Mouse (Mus musculus): Measurements from ENCODE around the gene Nom1. TPM values are rescaled to one million over a fixed set of nuclear protein-coding genes. Genes with fewer than 3 reads are reported as not detected.

Gene Nom1
- polyA plus RNA-seq, 1 experiment from 2014 or later: 17.9 TPM

GRCm38 (mm10) chr5:29471855-29472665, 37.6 kb downstream of the Nom1 start:
- no peak for ATAC-seq (ENCODE audit: low FRiP score, low read depth)
- no peak overlapping the region for H3K27ac ChIP-seq (replicated peaks)
- no peak overlapping the region for H3K9ac ChIP-seq
- peaks cover 86% of the 10 kb centered on the region for H3K27me3 ChIP-seq
- peaks cover 9% of the 10 kb centered on the region for H3K4me1 ChIP-seq (replicated peaks)
- no peaks in the 10 kb centered on the region for H3K36me3 ChIP-seq
- H3K4me3 ChIP-seq: no peak overlapping the region
- H3K9me3 ChIP-seq: no peaks in the 10 kb centered on the region
- WGBS: 1% methylated on average over 22 of the region's 22 CpGs
- H3K4me2 ChIP-seq: no peak overlapping the region

- Histone ChIP-seq H3K4me2 (no peak overlapping the region), H3K9me3 (no peaks in the 10 kb centered on the region), H3K9ac (no peak overlapping the region), H3K27ac (replicated peaks) (no peak overlapping the region), H3K27me3 (peaks cover 89% of the 10 kb centered on the region), H3K36me3 (no peaks in the 10 kb centered on the region), H3K4me3 (no peak overlapping the region), H3K4me1 (replicated peaks) (peaks cover 14% of the 10 kb centered on the region)
- WGBS: under 1% methylated on average over 34 of the region's 35 CpGs
- ATAC-seq (ENCODE audit: low FRiP score, low read depth): no peak
These were observed 39.2 kb downstream of the Nom1 start for GRCm38 (mm10) chr5:29473551-29474245.

GRCm38 (mm10) chr5:29474246-29474960, 39.9 kb downstream of the Nom1 start:
- 1% methylated on average over 35 of the region's 35 CpGs for WGBS
- Histone ChIP-seq H3K9me3 (no peaks in the 10 kb centered on the region), H3K27ac (replicated peaks) (no peak overlapping the region), H3K27me3 (peaks cover 90% of the 10 kb centered on the region), H3K36me3 (no peaks in the 10 kb centered on the region), H3K4me3 (no peak overlapping the region), H3K4me2 (no peak overlapping the region), H3K9ac (no peak overlapping the region), H3K4me1 (replicated peaks) (peaks cover 14% of the 10 kb centered on the region)
- ATAC-seq (ENCODE audit: low FRiP score, low read depth): no peak

GRCm38 (mm10) chr5:29475041-29475440, 40.6 kb downstream of the Nom1 start:
- WGBS: 2% methylated on average over 10 of the region's 10 CpGs
- no peak overlapping the region for H3K4me3 ChIP-seq

GRCm38 (mm10) chr5:29475556-29475955, 41.1 kb downstream of the Nom1 start:
- no peak overlapping the region for H3K9ac ChIP-seq
- peaks cover 14% of the 10 kb centered on the region for H3K4me1 ChIP-seq (replicated peaks)
- WGBS: 1% methylated on average over 5 of the region's 5 CpGs
- ATAC-seq (ENCODE audit: low FRiP score, low read depth): no peak
- no peaks in the 10 kb centered on the region for H3K9me3 ChIP-seq
- no peak overlapping the region for H3K27ac ChIP-seq (replicated peaks)
- no peak overlapping the region for H3K4me2 ChIP-seq
- H3K36me3 ChIP-seq: no peaks in the 10 kb centered on the region
- H3K4me3 ChIP-seq: no peak overlapping the region
- peaks cover 90% of the 10 kb centered on the region for H3K27me3 ChIP-seq

More at GRCm38 (mm10) chr5:29475041-29475440, 40.6 kb downstream of the Nom1 start:
- H3K27ac ChIP-seq (replicated peaks): no peak overlapping the region
- H3K27me3 ChIP-seq: peaks cover 90% of the 10 kb centered on the region
- ATAC-seq (ENCODE audit: low FRiP score, low read depth): no peak
- no peak overlapping the region for H3K4me2 ChIP-seq
- no peaks in the 10 kb centered on the region for H3K36me3 ChIP-seq
- peaks cover 14% of the 10 kb centered on the region for H3K4me1 ChIP-seq (replicated peaks)
- no peak overlapping the region for H3K9ac ChIP-seq
- no peaks in the 10 kb centered on the region for H3K9me3 ChIP-seq

GRCm38 (mm10) chr5:29476021-29476420, 41.6 kb downstream of the Nom1 start:
- Histone ChIP-seq H3K4me1 (replicated peaks) (peaks cover 14% of the 10 kb centered on the region), H3K27ac (replicated peaks) (no peak overlapping the region), H3K36me3 (no peaks in the 10 kb centered on the region), H3K4me3 (no peak overlapping the region), H3K9ac (no peak overlapping the region), H3K4me2 (no peak overlapping the region), H3K27me3 (peaks cover 90% of the 10 kb centered on the region), H3K9me3 (no peaks in the 10 kb centered on the region)
- ATAC-seq (ENCODE audit: low FRiP score, low read depth): no peak
- 0% methylated on average over 1 of the region's 1 CpGs for WGBS

- H3K4me2 ChIP-seq: peak overlapping the region; percentile 54
- H3K4me1 ChIP-seq (replicated peaks): peaks cover 14% of the 10 kb centered on the region
- peak; percentile 35; the same call in 1 of the 2 replicates for ATAC-seq (ENCODE audit: low FRiP score, low read depth)
- H3K36me3 ChIP-seq: no peaks in the 10 kb centered on the region
- no peak overlapping the region for H3K9ac ChIP-seq
- no peaks in the 10 kb centered on the region for H3K9me3 ChIP-seq
- no peak overlapping the region for H3K27ac ChIP-seq (replicated peaks)
- peak overlapping the region; percentile 23 for H3K4me3 ChIP-seq
- under 1% methylated on average over 49 of the region's 73 CpGs for WGBS
- H3K27me3 ChIP-seq: peaks cover 94% of the 10 kb centered on the region
These were observed 43.2 kb downstream of the Nom1 start for GRCm38 (mm10) chr5:29477474-29478207.

GRCm38 (mm10) chr5:29478208-29479197, 44.0 kb downstream of the Nom1 start, which contains the start of gene Mnx1:
Mnx1 (minus strand) TSS chr5:29478470.
- Histone ChIP-seq H3K9me3 (no peaks in the 10 kb centered on the region), H3K4me2 (peak within 1 kb of the TSS; percentile 54), H3K4me1 (replicated peaks) (peaks cover 14% of the 10 kb centered on the region), H3K27me3 (peaks cover 96% of the 10 kb centered on the region), H3K4me3 (peak within 1 kb of the TSS; percentile 23), H3K36me3 (no peaks in the 10 kb centered on the region), H3K27ac (replicated peaks) (no peak within 1 kb of the TSS), H3K9ac (no peak within 1 kb of the TSS)
- WGBS: under 1% methylated on average over 65 of the region's 65 CpGs
- ATAC-seq (ENCODE audit: low FRiP score, low read depth): no peak; the same call in 1 of the 2 replicates

GRCm38 (mm10) chr5:29479198-29479593, 44.7 kb downstream of the Nom1 start:
- no peak for ATAC-seq (ENCODE audit: low FRiP score, low read depth)
- peaks cover 98% of the 10 kb centered on the region for H3K27me3 ChIP-seq
- H3K4me2 ChIP-seq: 0 out of 2 replicates have a peak overlapping the region, but pooled peaks have one; percentile 8
- WGBS: under 1% methylated on average over 14 of the region's 14 CpGs
- H3K27ac ChIP-seq (replicated peaks): no peak overlapping the region
- H3K4me1 ChIP-seq (replicated peaks): peaks cover 14% of the 10 kb centered on the region
- no peak overlapping the region for H3K9ac ChIP-seq
- H3K4me3 ChIP-seq: no peak overlapping the region
- H3K9me3 ChIP-seq: no peaks in the 10 kb centered on the region
- no peaks in the 10 kb centered on the region for H3K36me3 ChIP-seq

- peaks cover 5% of the 10 kb centered on the region; the same call in 1 of the 2 replicates for H3K4me1 ChIP-seq (replicated peaks)
- ATAC-seq (ENCODE audit: low FRiP score, low read depth): no peak
- WGBS: 4% methylated on average over 4 of the region's 4 CpGs
These were observed 49.3 kb downstream of the Nom1 start for GRCm38 (mm10) chr5:29483801-29484200.

More at GRCm38 (mm10) chr5:29483801-29484200, 49.3 kb downstream of the Nom1 start:
- no peak overlapping the region for H3K4me3 ChIP-seq
- no peak overlapping the region for H3K4me2 ChIP-seq
- no peaks in the 10 kb centered on the region for H3K9me3 ChIP-seq
- peaks cover 96% of the 10 kb centered on the region for H3K27me3 ChIP-seq
- H3K36me3 ChIP-seq: no peaks in the 10 kb centered on the region
- H3K9ac ChIP-seq: no peak overlapping the region
- no peak overlapping the region for H3K27ac ChIP-seq (replicated peaks)
